Mouse (Mus musculus): ENCODE results near the gene Sstr2.

Gene Sstr2

GRCm38 (mm10) chr11:113619420-113620080 is 408 bp downstream of the Sstr2 start:
- DNase-seq (ENCODE audit: extremely low read depth, low read depth, low spot score) = no peak

- no peak for DNase-seq (ENCODE audit: extremely low read depth, low read depth, low spot score)
These were observed 1.9 kb downstream of the Sstr2 start for GRCm38 (mm10) chr11:113621001-113621400.

GRCm38 (mm10) chr11:113622028-113622427 is 2.9 kb downstream of the Sstr2 start:
- DNase-seq (ENCODE audit: extremely low read depth, low read depth, low spot score) = no peak

GRCm38 (mm10) chr11:113625437-113625836 is 6.3 kb downstream of the Sstr2 start:
- DNase-seq (ENCODE audit: extremely low read depth, low read depth, low spot score) = no peak

GRCm38 (mm10) chr11:113627785-113628184 is 8.6 kb downstream of the Sstr2 start:
- DNase-seq (ENCODE audit: extremely low read depth, low read depth, low spot score) = no peak

- no peak for DNase-seq (ENCODE audit: extremely low read depth, low read depth, low spot score)
These were observed 11.5 kb downstream of the Sstr2 start for GRCm38 (mm10) chr11:113630642-113631041.

- DNase-seq (ENCODE audit: extremely low read depth, low read depth, low spot score) = no peak
These were observed 12.2 kb downstream of the Sstr2 start for GRCm38 (mm10) chr11:113631302-113631701.

GRCm38 (mm10) chr11:113631862-113632261 is 12.7 kb downstream of the Sstr2 start:
- DNase-seq (ENCODE audit: extremely low read depth, low read depth, low spot score) = no peak

- DNase-seq (ENCODE audit: extremely low read depth, low read depth, low spot score) = no peak
These were observed 13.2 kb downstream of the Sstr2 start for GRCm38 (mm10) chr11:113632303-113632702.

- no peak for DNase-seq (ENCODE audit: extremely low read depth, low read depth, low spot score)
These were observed 14.3 kb downstream of the Sstr2 start for GRCm38 (mm10) chr11:113633398-113633797.

GRCm38 (mm10) chr11:113634699-113635121 is 15.6 kb downstream of the Sstr2 start:
- DNase-seq (ENCODE audit: extremely low read depth, low read depth, low spot score) = no peak

GRCm38 (mm10) chr11:113638680-113639079 is 19.5 kb downstream of the Sstr2 start:
- DNase-seq (ENCODE audit: extremely low read depth, low read depth, low spot score) = no peak

- DNase-seq (ENCODE audit: extremely low read depth, low read depth, low spot score) = no peak
These were observed 26.0 kb downstream of the Sstr2 start for GRCm38 (mm10) chr11:113645181-113645580.

- no peak for DNase-seq (ENCODE audit: extremely low read depth, low read depth, low spot score)
These were observed 29.0 kb downstream of the Sstr2 start for GRCm38 (mm10) chr11:113648152-113648551.

GRCm38 (mm10) chr11:113648690-113649352 is 29.7 kb downstream of the Sstr2 start, which contains the start of gene Cog1:
Cog1 (plus strand) TSS chr11:113649169.
- no peak for DNase-seq (ENCODE audit: extremely low read depth, low read depth, low spot score)

GRCm38 (mm10) chr11:113649353-113650210 is 30.4 kb downstream of the Sstr2 start, which contains the start of gene Slc39a11:
Slc39a11 (minus strand) TSS chr11:113650079.
- no peak for DNase-seq (ENCODE audit: extremely low read depth, low read depth, low spot score)

GRCm38 (mm10) chr11:113651206-113651906 is 32.2 kb downstream of the Sstr2 start:
- no peak for DNase-seq (ENCODE audit: extremely low read depth, low read depth, low spot score)

GRCm38 (mm10) chr11:113651907-113652273 is 32.7 kb downstream of the Sstr2 start:
- DNase-seq (ENCODE audit: extremely low read depth, low read depth, low spot score) = no peak

GRCm38 (mm10) chr11:113652516-113652915 is 33.4 kb downstream of the Sstr2 start:
- no peak for DNase-seq (ENCODE audit: extremely low read depth, low read depth, low spot score)

GRCm38 (mm10) chr11:113654105-113654504 is 35.0 kb downstream of the Sstr2 start:
- DNase-seq (ENCODE audit: extremely low read depth, low read depth, low spot score) = no peak

Measured in fat pad, adult 2 months (tissue).